Mouse (Mus musculus): Measurements from ENCODE around the gene Rgp1. TPM values are rescaled to one million over a fixed set of nuclear protein-coding genes. Genes with fewer than 3 reads are reported as not detected.

Gene Rgp1
- polyA plus RNA-seq, 1 experiment, result 37.6 TPM

DNA sequence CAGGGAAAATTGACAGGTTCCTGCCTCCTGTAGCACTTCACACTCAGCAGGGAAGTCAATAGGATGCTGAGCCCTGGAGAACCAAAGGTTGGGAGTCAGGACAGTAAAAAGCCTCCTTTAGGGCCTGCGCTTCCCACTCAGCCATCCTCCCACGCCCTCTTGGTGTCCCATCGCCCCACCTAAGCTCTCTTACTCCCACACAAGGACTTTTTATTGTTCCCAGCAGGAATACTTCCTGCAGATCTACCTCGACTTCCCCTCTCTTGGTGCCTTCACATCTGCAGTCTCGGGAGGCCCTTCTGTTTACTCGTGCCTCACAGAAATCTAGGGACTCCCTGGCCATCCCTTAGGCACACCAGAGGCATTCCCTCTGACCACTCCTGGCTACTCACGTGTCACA is 4.9 kb downstream of the Rgp1 start:
- no peak overlapping the region for H3K4me3 ChIP-seq (ENCODE audit: control insufficient read depth, low read depth, low read length)
- H3K27me3 ChIP-seq (ENCODE audit: control insufficient read depth, insufficient read depth, low read length), result no peaks in the 10 kb centered on the region
- no peaks in the 10 kb centered on the region; the same call in 1 of the 2 replicates for H3K36me3 ChIP-seq (ENCODE audit: control insufficient read depth, insufficient read depth, low read length)
- H3K4me1 ChIP-seq (ENCODE audit: control insufficient read depth, insufficient read depth, low read length), result peaks cover 7% of the 10 kb centered on the region
- TF ChIP-seq CTCF (IDR thresholded peaks at IDR 0.05; ENCODE audit: control insufficient read depth, insufficient read depth, insufficient replicate concordance, low read depth, low read length) (no peak), POLR2A (IDR thresholded peaks at IDR 0.05; ENCODE audit: control insufficient read depth, low read depth, low read length) (no peak)
- no peak overlapping the region for H3K27ac ChIP-seq (ENCODE audit: control insufficient read depth, insufficient read depth, low read depth, low read length)

DNA sequence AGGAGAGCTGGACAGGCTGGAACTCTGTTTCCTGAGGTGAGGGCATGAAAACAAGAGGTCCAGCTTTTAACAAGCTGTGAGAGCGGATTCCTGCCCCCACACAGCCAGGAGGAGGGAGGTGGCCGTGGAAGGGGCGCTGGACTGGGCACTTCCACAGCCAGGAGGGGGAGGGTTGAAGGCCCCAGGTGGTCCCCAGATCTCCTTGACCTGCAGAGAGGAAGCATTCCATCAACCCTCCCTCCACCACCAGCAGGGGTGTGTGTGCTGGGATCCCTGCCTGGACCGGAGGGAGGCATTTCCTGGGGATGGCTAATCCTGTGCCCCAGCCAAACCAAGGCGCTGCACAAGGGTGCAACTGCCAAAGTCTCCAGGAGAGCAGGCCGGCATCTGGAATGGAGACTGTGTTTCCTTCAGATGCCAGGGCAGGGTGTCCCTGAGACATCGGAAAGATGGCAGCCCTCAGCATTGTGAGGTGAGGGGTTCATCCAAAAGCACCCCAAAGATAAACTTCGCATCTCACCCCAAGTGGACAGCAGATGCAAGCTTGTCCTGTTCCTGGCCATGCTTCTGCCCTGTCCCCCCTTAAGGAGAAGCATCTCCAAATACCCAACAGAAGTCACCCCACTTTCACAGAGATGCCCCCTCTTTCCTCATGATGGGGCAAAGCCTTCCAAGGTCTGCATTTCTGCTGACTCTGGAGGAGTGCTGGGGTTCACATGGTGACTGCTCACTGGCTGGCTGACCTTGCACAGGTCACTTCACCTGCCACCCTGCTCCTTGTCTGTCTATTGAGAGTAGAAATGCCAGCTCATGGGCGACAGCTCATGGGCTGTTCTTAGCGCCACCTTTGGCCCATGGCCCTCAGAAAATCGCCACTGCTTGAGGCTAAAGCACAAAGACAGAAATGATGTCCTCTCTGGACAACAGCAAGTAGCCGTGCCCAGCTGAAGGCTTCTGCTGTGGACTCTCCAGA is 6.2 kb downstream of the Rgp1 start, which contains the start of gene Msmp:
Gene Msmp (minus strand): TSS at position 51 of the 973 bp plus-strand sequence.
- TF ChIP-seq CTCF (IDR thresholded peaks at IDR 0.05; ENCODE audit: control insufficient read depth, insufficient read depth, insufficient replicate concordance, low read depth, low read length) (no peak), POLR2A (IDR thresholded peaks at IDR 0.05; ENCODE audit: control insufficient read depth, low read depth, low read length) (no peak)
- Histone ChIP-seq H3K4me1 (ENCODE audit: control insufficient read depth, insufficient read depth, low read length) (peaks cover 2% of the 10 kb centered on the region), H3K36me3 (ENCODE audit: control insufficient read depth, insufficient read depth, low read length) (no peaks in the 10 kb centered on the region; the same call in 1 of the 2 replicates), H3K27me3 (ENCODE audit: control insufficient read depth, insufficient read depth, low read length) (no peaks in the 10 kb centered on the region), H3K27ac (ENCODE audit: control insufficient read depth, insufficient read depth, low read depth, low read length) (no peak within 1 kb of the TSS), H3K4me3 (ENCODE audit: control insufficient read depth, low read depth, low read length) (no peak within 1 kb of the TSS)

DNA sequence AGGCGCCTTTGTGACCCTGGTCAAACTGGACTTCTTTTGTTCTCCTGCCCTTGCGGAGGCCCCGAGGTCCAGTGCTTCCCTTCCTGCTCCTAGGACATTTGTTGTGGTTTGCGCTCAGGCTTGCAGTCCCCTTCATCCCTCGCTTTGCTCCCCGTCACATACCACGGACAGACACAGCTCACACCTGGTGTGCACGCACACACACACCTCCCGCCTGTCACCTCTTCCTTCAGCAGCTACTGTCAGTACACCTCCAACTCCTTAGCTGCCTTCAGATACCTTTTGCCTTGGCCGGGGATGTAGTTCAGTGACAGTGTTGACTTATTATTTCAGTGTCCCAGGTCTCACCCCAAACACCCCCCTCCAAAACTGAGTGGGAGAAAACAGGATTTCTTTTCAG is 7.2 kb downstream of the Rgp1 start:
- TF ChIP-seq POLR2A (IDR thresholded peaks at IDR 0.05; ENCODE audit: control insufficient read depth, low read depth, low read length) (no peak), CTCF (IDR thresholded peaks at IDR 0.05; ENCODE audit: control insufficient read depth, insufficient read depth, insufficient replicate concordance, low read depth, low read length) (no peak)
- no peaks in the 10 kb centered on the region for H3K27me3 ChIP-seq (ENCODE audit: control insufficient read depth, insufficient read depth, low read length)
- H3K27ac ChIP-seq (ENCODE audit: control insufficient read depth, insufficient read depth, low read depth, low read length), result no peak overlapping the region

DNA sequence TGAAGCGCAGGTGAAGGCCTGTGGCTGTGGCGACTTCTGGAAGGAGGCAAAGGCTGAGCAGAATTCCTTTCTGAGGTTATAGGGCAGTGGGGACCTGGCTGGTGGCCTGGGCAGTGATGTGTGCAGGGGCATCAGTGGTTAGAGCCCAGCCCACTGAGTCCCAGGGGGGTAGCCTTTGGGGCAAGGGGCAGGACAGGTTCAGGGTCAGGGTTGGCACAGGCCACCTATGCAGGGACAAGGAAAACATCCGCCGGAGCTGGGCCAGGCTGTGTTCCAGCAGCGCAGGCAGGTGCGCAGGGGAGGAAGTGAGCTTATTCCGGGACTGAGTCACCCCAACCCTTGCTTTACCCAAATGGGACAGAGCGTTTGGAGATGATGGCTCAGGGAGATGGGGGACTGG is 7.9 kb downstream of the Rgp1 start:
- Histone ChIP-seq H3K27me3 (ENCODE audit: control insufficient read depth, insufficient read depth, low read length) (no peaks in the 10 kb centered on the region), H3K4me3 (ENCODE audit: control insufficient read depth, low read depth, low read length) (no peak overlapping the region)
- TF ChIP-seq CTCF (IDR thresholded peaks at IDR 0.05; ENCODE audit: control insufficient read depth, insufficient read depth, insufficient replicate concordance, low read depth, low read length) (no peak), POLR2A (IDR thresholded peaks at IDR 0.05; ENCODE audit: control insufficient read depth, low read depth, low read length) (no peak)

More for the DNA sequence above, 7.2 kb downstream of the Rgp1 start:
- Histone ChIP-seq H3K36me3 (ENCODE audit: control insufficient read depth, insufficient read depth, low read length) (no peaks in the 10 kb centered on the region; the same call in 1 of the 2 replicates), H3K4me1 (ENCODE audit: control insufficient read depth, insufficient read depth, low read length) (no peaks in the 10 kb centered on the region; the same call in 1 of the 2 replicates), H3K4me3 (ENCODE audit: control insufficient read depth, low read depth, low read length) (no peak overlapping the region)

DNA sequence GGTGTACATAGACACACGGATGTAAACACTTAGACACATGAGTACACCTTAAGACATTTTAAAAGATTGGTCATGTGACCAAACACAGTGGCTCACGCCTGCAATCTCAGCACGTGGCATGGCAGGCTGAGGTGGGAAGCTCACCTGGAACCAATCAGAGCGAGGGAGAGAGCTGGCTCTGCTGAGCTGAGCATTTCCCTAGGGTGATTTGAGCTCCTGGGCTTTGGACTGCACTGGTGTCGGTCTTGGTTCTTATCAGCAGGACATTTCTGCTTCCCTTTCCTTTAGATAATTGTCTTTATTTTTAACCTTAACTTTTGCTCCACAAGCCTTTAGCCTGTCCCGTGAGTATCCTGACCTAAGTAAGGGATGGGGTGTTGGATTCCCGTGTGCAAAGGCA is 9.2 kb downstream of the Rgp1 start:
- no peak overlapping the region for H3K4me3 ChIP-seq (ENCODE audit: control insufficient read depth, low read depth, low read length)
- no peaks in the 10 kb centered on the region; the same call in 1 of the 2 replicates for H3K36me3 ChIP-seq (ENCODE audit: control insufficient read depth, insufficient read depth, low read length)
- no peaks in the 10 kb centered on the region for H3K27me3 ChIP-seq (ENCODE audit: control insufficient read depth, insufficient read depth, low read length)
- no peak for TF ChIP-seq CTCF (IDR thresholded peaks at IDR 0.05; ENCODE audit: control insufficient read depth, insufficient read depth, insufficient replicate concordance, low read depth, low read length)
- no peak for TF ChIP-seq POLR2A (IDR thresholded peaks at IDR 0.05; ENCODE audit: control insufficient read depth, low read depth, low read length)
- H3K27ac ChIP-seq (ENCODE audit: control insufficient read depth, insufficient read depth, low read depth, low read length), result no peak overlapping the region
- no peaks in the 10 kb centered on the region; the same call in 1 of the 2 replicates for H3K4me1 ChIP-seq (ENCODE audit: control insufficient read depth, insufficient read depth, low read length)

More for the DNA sequence above, 7.9 kb downstream of the Rgp1 start:
- Histone ChIP-seq H3K27ac (ENCODE audit: control insufficient read depth, insufficient read depth, low read depth, low read length) (no peak overlapping the region), H3K36me3 (ENCODE audit: control insufficient read depth, insufficient read depth, low read length) (no peaks in the 10 kb centered on the region; the same call in 1 of the 2 replicates), H3K4me1 (ENCODE audit: control insufficient read depth, insufficient read depth, low read length) (no peaks in the 10 kb centered on the region; the same call in 1 of the 2 replicates)

DNA sequence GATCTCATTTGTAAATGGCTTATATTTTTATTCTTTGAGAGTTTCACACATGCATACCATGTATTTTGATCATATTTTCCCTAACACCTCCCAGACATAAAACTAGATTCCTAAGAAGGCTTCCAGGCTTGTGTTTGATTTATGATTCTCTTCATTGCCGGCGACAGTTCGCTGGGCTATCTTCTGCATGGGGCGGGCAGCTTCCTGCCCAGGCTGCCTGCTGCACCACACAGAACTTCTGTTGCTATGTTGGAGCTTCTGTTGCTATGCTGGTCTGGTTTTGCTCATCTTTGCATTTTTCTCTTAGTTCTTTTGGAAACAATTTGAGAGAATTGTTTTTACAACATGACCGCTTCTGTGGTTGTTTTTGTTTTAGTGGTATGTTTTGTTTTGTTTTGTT is 13.0 kb downstream of the Rgp1 start:
- Histone ChIP-seq H3K4me1 (ENCODE audit: control insufficient read depth, insufficient read depth, low read length) (no peaks in the 10 kb centered on the region; the same call in 1 of the 2 replicates), H3K36me3 (ENCODE audit: control insufficient read depth, insufficient read depth, low read length) (no peaks in the 10 kb centered on the region; the same call in 1 of the 2 replicates), H3K27me3 (ENCODE audit: control insufficient read depth, insufficient read depth, low read length) (no peaks in the 10 kb centered on the region), H3K4me3 (ENCODE audit: control insufficient read depth, low read depth, low read length) (no peak overlapping the region), H3K27ac (ENCODE audit: control insufficient read depth, insufficient read depth, low read depth, low read length) (no peak overlapping the region)
- no peak for TF ChIP-seq CTCF (IDR thresholded peaks at IDR 0.05; ENCODE audit: control insufficient read depth, insufficient read depth, insufficient replicate concordance, low read depth, low read length)
- no peak for TF ChIP-seq POLR2A (IDR thresholded peaks at IDR 0.05; ENCODE audit: control insufficient read depth, low read depth, low read length)

DNA sequence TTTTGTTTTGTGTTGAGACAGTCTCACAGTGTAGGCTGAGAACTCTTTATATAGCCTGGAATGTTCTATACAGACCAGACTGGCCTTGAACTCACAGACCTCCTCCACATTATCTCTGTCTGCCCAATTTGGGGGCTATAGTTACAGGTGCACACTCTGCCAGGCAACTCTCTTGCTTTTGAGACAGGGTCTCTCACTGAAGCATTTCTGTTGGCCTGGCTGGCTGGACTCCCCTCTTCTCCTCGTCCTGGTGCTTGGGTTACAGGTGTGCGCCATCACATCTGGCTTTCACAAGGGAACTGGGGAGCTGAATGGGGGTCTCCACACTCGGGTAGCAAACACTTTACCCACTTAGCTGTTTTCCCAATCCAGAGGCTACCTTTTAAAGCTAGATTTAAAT is 13.4 kb downstream of the Rgp1 start:
- Histone ChIP-seq H3K27me3 (ENCODE audit: control insufficient read depth, insufficient read depth, low read length) (no peaks in the 10 kb centered on the region), H3K4me3 (ENCODE audit: control insufficient read depth, low read depth, low read length) (no peak overlapping the region), H3K4me1 (ENCODE audit: control insufficient read depth, insufficient read depth, low read length) (no peaks in the 10 kb centered on the region), H3K36me3 (ENCODE audit: control insufficient read depth, insufficient read depth, low read length) (no peaks in the 10 kb centered on the region; the same call in 1 of the 2 replicates), H3K27ac (ENCODE audit: control insufficient read depth, insufficient read depth, low read depth, low read length) (no peak overlapping the region)
- TF ChIP-seq CTCF (IDR thresholded peaks at IDR 0.05; ENCODE audit: control insufficient read depth, insufficient read depth, insufficient replicate concordance, low read depth, low read length) (no peak), POLR2A (IDR thresholded peaks at IDR 0.05; ENCODE audit: control insufficient read depth, low read depth, low read length) (no peak)

Measured in testis, adult 2 months (tissue).